In the genomic region with DNA sequence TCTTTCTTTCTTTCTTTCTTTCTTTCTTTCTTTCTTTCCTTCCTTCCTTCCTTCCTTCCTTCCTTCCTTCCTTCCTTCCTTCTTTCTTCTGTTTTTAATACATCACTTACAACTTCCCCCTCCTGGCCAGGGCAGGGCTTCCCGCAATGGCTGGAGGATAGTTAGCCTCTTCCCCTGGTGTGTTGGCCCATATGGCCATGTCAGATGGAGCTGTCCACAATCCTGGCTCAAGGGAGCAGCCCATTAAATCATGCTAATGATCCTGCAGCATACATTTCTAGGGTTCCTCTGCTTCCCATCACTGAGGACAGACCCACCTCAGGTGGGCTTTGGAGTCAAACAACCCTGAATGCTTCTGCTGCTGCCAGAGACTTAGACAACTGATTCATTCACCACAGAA, we compare ENCODE assay signal across 22 mouse cellular contexts.
A peak's percentile ranks its signal among the peaks of the same experiment; 100 is the strongest.
DNase-seq lines count a peak whose midpoint lies in the region; ATAC-seq and TF ChIP-seq lines count a peak whose summit lies in the region.
"Had no signal": no experiment of that assay in that cellular context is flagged by ENCODE, and none has a peak within 500 bp of the region (broad histone marks: within the 10 kb centered on the region; RNA-seq: fewer than 3 reads in every experiment).

No protein-coding gene starts in this region.

- no peak for DNase-seq in midbrain, embryonic 10.5 days (ENCODE audit: low spot score)
- DNase-seq in cerebellum, adult 2 months: peak; percentile 77 to 88
- peak; percentile 79 to 88 for DNase-seq in cerebellum, postnatal 10 days
- no peak for DNase-seq in gastrocnemius, adult 18-20 months (ENCODE audit: low spot score)
- DNase-seq in MN1 (ENCODE audit: low spot score): no peak
- DNase-seq in lung, postnatal 36 days: no peak
- DNase-seq: adrenal gland, adult 2 months; adrenal gland, postnatal 36 days; gastrocnemius, postnatal 36 days; heart, adult 11 months; heart, postnatal 4 days; kidney, adult 9 months had no signal

- 88% methylated on average over 1 of the region's 1 CpGs for WGBS in midbrain, embryonic 10.5 days
- WGBS in midbrain, embryonic 13.5 days: 75% methylated on average over 1 of the region's 1 CpGs
- 26% methylated on average over 1 of the region's 1 CpGs for WGBS in cerebellum, adult 2 months

- H3K4me2 ChIP-seq in midbrain, embryonic 13.5 days (replicated peaks): no peak overlapping the region
- H3K4me2 ChIP-seq: embryonic facial prominence, embryonic 15.5 days; heart, embryonic 13.5 days; hindbrain, embryonic 12.5 days had no signal

- 0 out of 2 replicates have a peak overlapping the region, but pooled peaks have one; percentile 28 for H3K27ac ChIP-seq in midbrain, embryonic 10.5 days (replicated peaks)
- H3K27ac ChIP-seq in midbrain, embryonic 13.5 days: no peak overlapping the region
- peak overlapping the region; percentile 57; the same call in 1 of the 2 replicates for H3K27ac ChIP-seq in cerebellum, adult 2 months (ENCODE audit: insufficient read depth, low read length)
- H3K27ac ChIP-seq: embryonic facial prominence, embryonic 15.5 days; heart, embryonic 13.5 days; hindbrain, embryonic 12.5 days had no signal

- H3K4me3 ChIP-seq in midbrain, embryonic 10.5 days: no peak overlapping the region
- no peak overlapping the region for H3K4me3 ChIP-seq in midbrain, embryonic 13.5 days (replicated peaks)
- H3K4me3 ChIP-seq in cerebellum, adult 2 months (replicated peaks; ENCODE audit: insufficient read depth, low read depth, low read length): no peak overlapping the region
- H3K4me3 ChIP-seq: embryonic facial prominence, embryonic 15.5 days; erythroblast, embryonic 14.5 days; forebrain, embryonic 10.5 days; heart, embryonic 13.5 days; hindbrain, embryonic 12.5 days had no signal

- no peak overlapping the region for H3K9ac ChIP-seq in midbrain, embryonic 13.5 days (replicated peaks)
- H3K9ac ChIP-seq: embryonic facial prominence, embryonic 15.5 days; heart, embryonic 13.5 days; hindbrain, embryonic 12.5 days had no signal

- TF ChIP-seq CTCF in cerebellum, adult 2 months (IDR thresholded peaks at IDR 0.05; ENCODE audit: borderline replicate concordance, insufficient read depth, low read depth, low read length): no peak

- ATAC-seq in midbrain, embryonic 13.5 days: no peak
- ATAC-seq: forebrain, embryonic 14.5 days; hindbrain, embryonic 16.5 days; inflammation-experienced regulatory T-cells, adult 6 months; intestine, postnatal 0 days had no signal

- H3K36me3 ChIP-seq in midbrain, embryonic 10.5 days: no peaks in the 10 kb centered on the region
- H3K36me3 ChIP-seq in midbrain, embryonic 13.5 days: no peaks in the 10 kb centered on the region
- H3K36me3 ChIP-seq: embryonic facial prominence, embryonic 15.5 days; forebrain, embryonic 10.5 days; heart, embryonic 13.5 days; hindbrain, embryonic 12.5 days had no signal

- TF ChIP-seq POLR2A in cerebellum, adult 2 months (IDR thresholded peaks at IDR 0.05; ENCODE audit: borderline replicate concordance, insufficient read depth, low read length): no peak

- H3K4me1 ChIP-seq in midbrain, embryonic 10.5 days: peaks cover 30% of the 10 kb centered on the region
- peaks cover 19% of the 10 kb centered on the region for H3K4me1 ChIP-seq in midbrain, embryonic 13.5 days (replicated peaks)
- peaks cover 18% of the 10 kb centered on the region for H3K4me1 ChIP-seq in cerebellum, adult 2 months (ENCODE audit: control insufficient read depth, insufficient read depth, low read length)

- peaks cover 6% of the 10 kb centered on the region; the same call in 1 of the 2 replicates for H3K9me3 ChIP-seq in midbrain, embryonic 10.5 days (replicated peaks)
- H3K9me3 ChIP-seq in midbrain, embryonic 13.5 days: peaks cover 4% of the 10 kb centered on the region
- H3K9me3 ChIP-seq: embryonic facial prominence, embryonic 15.5 days; heart, embryonic 13.5 days; hindbrain, embryonic 12.5 days had no signal

- peaks cover 21% of the 10 kb centered on the region; the same call in 1 of the 2 replicates for H3K27me3 ChIP-seq in midbrain, embryonic 10.5 days (ENCODE audit: low read depth, poor library complexity, severe bottlenecking)
- no peaks in the 10 kb centered on the region for H3K27me3 ChIP-seq in midbrain, embryonic 13.5 days
- no peaks in the 10 kb centered on the region for H3K27me3 ChIP-seq in cerebellum, adult 2 months (ENCODE audit: control insufficient read depth, insufficient read depth, low read length)
- H3K27me3 ChIP-seq: embryonic facial prominence, embryonic 15.5 days; heart, embryonic 13.5 days; hindbrain, embryonic 12.5 days had no signal

Comparison
In these comparisons a context has a peak if more than half of its experiments do, and no peak if none do; other contexts are left out.
1. DNase-seq: peak in cerebellum, adult 2 months (2 of 2) and cerebellum, postnatal 10 days (2 of 2); none in midbrain, embryonic 10.5 days (single experiment), gastrocnemius, adult 18-20 months (single experiment), MN1 (single experiment) and lung, postnatal 36 days (single experiment).